Mouse (Mus musculus): ENCODE measurements at regions not wholly inside any gene's neighbourhood (a gene's known extent, or its start where the extent isn't known, plus 50 kb on each side); places are given as distances from the start of the nearest gene placed in this dataset.
"Not testable (repeated sequence)": the region's sequence is repeated elsewhere in the genome, so short reads cannot be mapped to it uniquely, and the experiment has no call there.

DNA sequence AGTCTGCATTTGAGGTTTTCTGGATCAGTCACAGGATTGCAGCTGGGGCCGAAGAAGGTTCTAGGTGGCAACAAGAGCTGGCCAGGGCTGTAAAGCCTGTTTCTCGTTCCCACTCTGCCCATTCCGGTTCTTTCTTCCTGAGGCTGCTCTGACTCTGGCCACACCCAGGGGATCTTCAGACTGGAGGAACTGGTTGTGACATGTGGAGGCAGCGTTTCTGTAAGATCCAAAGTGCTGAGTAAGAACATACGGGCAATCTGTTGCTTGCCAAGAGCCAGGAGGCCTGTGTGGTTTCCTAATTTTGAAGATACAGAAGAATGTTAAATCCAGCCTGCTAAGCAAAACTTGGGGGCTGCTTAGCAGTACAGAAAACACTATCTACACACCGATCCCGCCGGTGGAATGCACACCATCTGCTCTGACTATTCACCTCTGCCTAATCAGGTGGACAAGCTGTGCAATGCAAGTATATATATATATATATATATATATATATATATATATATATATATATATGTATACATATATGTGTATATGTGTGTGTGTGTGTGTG lies 99.3 kb upstream of the Bmp2k start:
- in situ Hi-C loops (cut with MboI; ENCODE audit: low sequenced_read_pairs), result no loop called here

DNA sequence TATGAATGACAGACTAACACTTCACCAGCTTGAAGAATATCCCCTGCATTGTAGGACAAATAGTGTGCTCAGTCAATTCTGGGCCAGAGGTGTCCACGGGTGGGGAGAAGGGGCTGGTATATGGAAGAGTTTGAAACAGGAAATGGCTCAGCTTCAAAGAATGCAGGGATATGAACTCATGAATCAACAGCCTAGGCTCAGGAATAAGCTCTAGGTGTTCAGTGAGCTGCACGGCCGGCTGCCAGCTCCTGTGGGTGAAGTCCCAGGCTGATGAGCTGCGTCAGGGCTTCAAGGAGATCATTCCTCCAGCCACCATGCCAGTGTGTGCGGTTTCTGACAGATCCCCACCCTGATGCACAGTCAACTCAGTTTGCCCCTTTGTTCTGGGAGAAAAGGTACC lies 98.8 kb upstream of the Bmp2k start:
- in situ Hi-C loops (cut with MboI; ENCODE audit: low sequenced_read_pairs), result no loop called here

- in situ Hi-C loops (cut with MboI; ENCODE audit: low sequenced_read_pairs), result no loop called here
Measured at GRCm38 (mm10) chr5:96905572-96906271, 91.8 kb upstream of the Bmp2k start.

DNA sequence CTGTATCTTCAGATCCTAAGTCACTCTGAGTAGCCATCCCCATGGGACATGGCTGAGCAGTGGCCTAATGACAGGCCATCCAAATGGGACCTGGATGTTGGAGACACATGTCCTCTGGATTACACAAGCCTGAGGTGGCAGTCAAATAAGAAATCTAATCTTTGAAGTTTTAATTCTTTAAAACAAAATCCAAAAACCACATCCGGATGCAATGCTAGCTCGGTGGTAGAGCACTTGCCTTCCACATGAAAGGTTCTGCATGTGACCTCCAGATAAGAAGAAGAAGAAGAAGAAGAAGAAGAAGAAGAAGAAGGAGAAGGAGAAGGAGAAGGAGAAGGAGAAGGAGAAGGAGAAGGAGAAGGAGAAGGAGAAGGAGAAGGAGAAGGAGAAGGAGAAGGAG lies 89.1 kb upstream of the Bmp2k start:
- in situ Hi-C loops (cut with MboI; ENCODE audit: low sequenced_read_pairs), result not testable (repeated sequence)

DNA sequence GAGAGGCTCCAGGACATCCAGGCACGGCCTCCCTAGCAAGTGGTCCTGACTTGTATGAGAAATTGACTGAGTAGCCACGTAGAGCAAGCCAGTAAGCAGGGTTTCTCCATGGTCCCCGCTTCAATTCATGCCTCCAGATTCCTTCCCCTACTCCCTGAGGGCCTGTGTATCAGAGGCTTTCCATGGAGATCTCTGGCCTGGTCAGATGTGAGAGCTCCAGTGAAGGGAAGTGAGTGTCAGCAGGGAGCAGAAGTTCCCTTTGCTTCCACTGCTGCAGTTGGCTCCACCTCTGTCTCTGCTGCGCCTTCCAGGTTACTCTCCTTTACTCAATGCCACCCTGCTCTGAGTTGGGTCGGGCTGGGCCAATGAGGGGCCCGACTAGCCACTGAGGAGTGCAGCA lies 88.3 kb upstream of the Bmp2k start:
- in situ Hi-C loops (cut with MboI; ENCODE audit: low sequenced_read_pairs), result no loop called here

DNA sequence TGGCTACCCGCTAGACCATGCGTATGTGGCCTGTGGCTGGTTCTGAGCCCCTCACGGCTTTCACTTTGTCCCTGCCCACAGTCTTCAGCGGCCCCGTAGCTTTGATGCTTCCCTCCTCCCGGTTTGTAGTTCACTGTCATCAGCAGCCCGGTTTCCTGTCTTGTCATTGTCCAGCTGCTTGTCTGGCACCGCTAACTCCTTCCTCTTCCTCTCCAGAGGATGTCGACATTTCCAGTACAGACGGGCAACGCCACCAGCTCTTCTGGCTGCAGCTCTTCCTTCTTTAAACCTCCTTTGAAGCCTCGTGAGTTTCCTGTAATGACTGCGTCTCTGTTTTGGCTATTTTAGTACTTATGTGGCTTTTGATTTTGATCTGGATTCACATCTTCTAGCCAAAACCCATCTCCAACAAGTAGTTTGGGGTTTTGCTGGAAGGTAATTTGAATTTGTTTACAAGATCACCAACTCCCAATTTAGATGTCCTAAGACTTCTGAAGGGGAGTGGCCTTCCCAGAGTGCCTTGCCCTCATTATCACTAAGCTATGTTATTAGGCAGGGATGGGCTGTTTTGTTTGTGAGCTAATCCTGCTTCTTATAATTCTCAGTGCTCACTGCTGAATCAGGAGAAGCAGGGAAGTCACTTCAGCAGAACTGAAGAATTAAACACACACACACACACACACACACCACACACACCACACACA lies 85.8 kb upstream of the Bmp2k start:
- in situ Hi-C loops (cut with MboI; ENCODE audit: low sequenced_read_pairs), result loop anchor here (10.0 kb wide), 1 partner anchor 143 kb away; no protein-coding TSS in a partner anchor

DNA sequence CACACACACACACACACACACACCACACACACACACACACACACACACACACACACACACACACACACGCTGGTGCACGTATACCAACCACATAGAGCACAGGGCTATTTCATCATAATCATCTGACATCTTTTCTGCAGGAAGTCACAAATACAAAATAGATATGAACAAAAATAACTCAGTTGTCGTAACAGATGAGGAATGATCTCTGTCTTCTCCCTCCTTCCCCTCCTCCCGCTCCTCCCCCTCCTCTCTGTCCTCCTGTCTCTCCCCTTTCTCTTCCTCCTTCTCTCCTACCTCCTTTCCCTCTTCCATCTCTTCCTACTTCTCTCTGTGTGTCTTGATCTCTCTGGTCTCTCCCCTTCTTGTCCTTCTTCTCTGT lies 85.2 kb upstream of the Bmp2k start:
- in situ Hi-C loops (cut with MboI; ENCODE audit: low sequenced_read_pairs), result loop anchor here (10.0 kb wide), 1 partner anchor 143 kb away; no protein-coding TSS in a partner anchor

DNA sequence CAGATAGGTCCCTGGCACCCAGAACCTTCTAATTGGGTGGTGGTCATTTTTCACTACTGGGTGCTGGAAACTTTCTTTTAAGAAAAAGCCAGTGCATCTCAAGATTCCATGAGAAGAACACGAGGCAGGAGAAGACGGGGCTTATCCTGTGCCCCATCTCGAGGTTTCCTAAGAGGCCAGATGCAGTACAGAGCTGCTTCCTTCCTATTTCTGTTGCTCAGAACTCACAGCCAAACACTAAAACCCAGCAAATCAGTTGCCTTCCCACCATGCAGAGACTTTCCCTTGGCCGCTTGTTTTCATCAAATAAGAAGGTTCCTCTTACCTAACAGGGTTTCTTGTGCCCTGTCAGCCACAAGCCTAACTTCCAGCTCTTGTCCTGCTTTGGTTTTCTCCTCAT lies 84.7 kb upstream of the Bmp2k start:
- in situ Hi-C loops (cut with MboI; ENCODE audit: low sequenced_read_pairs), result loop anchor here (10.0 kb wide), 1 partner anchor 142 kb away; no protein-coding TSS in a partner anchor

DNA sequence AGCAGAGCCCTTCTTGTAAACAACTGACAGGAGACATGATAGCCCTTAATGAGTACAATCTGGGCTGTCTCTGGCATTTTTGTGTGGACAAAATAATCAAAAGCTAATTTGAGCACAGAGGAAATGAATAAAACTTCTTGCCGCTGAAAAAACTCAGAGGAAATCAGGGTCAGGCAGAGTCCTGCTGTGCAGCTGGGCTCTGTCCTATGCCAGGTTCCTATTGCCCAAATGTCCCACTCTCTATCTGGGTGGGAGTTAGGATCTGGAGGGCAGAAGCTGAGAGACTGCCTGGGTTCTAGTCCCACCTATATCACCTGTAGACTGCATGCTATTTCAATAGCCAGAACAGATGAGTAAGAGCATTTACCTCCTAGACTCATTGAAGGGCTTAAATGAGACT lies 83.8 kb upstream of the Bmp2k start:
- in situ Hi-C loops (cut with MboI; ENCODE audit: low sequenced_read_pairs), result loop anchor here (10.0 kb wide), 1 partner anchor 141 kb away; no protein-coding TSS in a partner anchor

GRCm38 (mm10) chr5:96914696-96915404 lies 82.6 kb upstream of the Bmp2k start:
- in situ Hi-C loops (cut with MboI; ENCODE audit: low sequenced_read_pairs), result loop anchor here (10.0 kb wide), 1 partner anchor 140 kb away; no protein-coding TSS in a partner anchor

DNA sequence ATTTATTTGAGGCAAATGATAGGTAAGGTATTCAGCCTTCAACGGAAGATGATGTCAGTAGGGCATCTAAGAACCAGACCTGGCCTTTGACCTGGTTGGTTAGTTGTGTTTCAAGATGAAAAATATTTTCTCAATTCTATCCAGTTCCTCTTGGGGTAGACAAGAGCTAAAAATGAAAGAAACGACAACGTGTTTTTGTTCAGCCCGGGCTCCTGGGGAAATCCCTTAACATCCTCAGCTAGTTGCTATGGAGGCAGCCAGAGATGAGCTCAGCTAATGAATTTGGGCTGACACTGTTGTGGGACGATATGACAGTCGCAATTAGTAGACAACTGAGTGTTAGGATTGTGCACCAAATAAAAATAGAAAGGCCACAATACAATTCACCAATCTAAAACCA lies 80.6 kb upstream of the Bmp2k start:
- in situ Hi-C loops (cut with MboI; ENCODE audit: low sequenced_read_pairs), result loop anchor here (10.0 kb wide), 1 partner anchor 138 kb away; no protein-coding TSS in a partner anchor

DNA sequence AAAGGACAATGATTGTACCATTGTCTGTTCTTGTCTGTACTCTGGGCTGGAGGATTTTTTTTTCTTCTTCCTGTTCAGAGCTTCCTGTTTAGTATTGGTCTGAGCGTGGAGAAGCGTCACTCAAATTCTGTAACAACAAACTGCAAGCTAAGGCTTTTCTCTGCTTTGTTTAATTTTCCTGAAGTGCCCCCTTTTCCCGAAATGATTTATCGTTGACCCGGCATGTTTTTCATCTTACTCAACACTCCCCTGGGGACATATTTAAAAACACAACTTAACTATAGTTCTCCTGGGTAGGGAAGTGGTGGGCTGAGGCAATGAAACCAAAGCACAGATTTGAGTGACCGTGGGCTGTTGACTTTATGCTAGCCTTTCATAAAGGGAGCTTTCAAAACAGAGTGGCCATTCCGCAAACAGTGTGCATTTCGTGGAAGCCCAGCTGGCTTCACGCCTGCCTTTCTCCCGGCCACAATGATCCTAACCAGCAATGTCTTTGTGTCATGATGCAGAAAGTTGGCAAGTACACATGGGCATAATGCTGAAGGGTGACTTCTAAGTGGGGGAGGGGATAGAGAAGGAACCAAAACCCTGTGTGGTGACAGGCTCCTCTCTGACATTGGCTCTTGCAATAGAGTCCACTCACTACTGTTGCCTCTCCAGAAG lies 79.8 kb upstream of the Bmp2k start:
- in situ Hi-C loops (cut with MboI; ENCODE audit: low sequenced_read_pairs), result loop anchor here (10.0 kb wide), 1 partner anchor 137 kb away; no protein-coding TSS in a partner anchor

- in situ Hi-C loops (cut with MboI; ENCODE audit: low sequenced_read_pairs), result loop anchor here (10.0 kb wide), 1 partner anchor 136 kb away; no protein-coding TSS in a partner anchor
Measured at GRCm38 (mm10) chr5:96919149-96919548, 78.3 kb upstream of the Bmp2k start.

- in situ Hi-C loops (cut with MboI; ENCODE audit: low sequenced_read_pairs), result no loop called here
Measured at GRCm38 (mm10) chr5:96921037-96921436, 76.5 kb upstream of the Bmp2k start.

GRCm38 (mm10) chr5:96921511-96921910 lies 76.0 kb upstream of the Bmp2k start:
- in situ Hi-C loops (cut with MboI; ENCODE audit: low sequenced_read_pairs), result no loop called here

DNA sequence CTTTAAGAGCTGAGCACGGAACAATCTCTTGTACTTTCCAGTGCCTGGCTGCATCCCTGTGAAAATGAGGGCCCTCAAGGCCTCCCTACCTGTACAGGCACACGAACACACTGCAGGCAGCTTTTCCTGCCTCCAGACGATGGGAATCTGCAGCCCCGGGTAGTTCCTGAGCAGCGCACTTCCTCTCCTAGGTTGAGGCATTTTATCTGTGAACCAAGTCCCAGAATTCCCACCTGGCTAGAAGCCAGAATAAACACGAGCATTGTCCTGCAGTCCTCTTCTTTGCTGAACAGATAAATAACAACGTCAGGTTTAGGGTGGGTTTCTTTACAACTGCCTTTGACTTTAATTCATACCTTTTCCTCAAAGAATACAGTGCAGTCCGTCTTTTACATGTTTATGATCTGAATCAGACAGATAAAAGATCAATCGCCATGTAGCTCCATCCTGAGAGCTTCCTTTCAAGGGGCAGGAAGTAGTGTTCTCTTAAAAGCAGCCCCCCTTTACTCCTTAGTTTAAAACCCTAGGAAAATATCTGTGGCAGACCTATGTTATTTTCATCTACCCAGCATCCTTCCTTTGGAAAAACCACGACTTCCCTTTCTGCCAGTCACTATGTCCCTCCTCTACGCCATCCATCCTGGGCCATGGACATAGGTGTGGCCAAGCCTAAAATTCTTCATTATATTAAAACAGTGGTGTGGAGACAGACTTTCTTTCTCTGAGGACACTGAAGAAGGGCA lies 75.3 kb upstream of the Bmp2k start:
- in situ Hi-C loops (cut with MboI; ENCODE audit: low sequenced_read_pairs), result no loop called here

DNA sequence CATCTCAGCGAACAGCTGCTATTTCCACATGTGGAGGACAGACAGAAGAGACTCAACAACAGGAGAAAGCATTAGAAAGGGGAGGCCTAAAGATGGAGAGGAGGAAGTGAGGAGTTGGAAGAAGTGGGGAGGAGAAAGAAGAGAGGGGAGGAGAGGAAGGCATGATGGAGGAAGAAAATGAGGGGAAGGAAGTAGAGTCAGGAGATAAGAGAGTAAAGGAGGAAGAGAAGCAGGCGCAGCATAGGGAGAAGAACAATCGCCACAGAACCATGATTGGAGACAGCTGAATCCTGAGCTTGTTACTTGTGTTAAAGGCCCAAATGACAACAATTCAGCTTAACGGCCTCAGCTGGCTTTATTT lies 74.8 kb upstream of the Bmp2k start:
- in situ Hi-C loops (cut with MboI; ENCODE audit: low sequenced_read_pairs), result no loop called here

DNA sequence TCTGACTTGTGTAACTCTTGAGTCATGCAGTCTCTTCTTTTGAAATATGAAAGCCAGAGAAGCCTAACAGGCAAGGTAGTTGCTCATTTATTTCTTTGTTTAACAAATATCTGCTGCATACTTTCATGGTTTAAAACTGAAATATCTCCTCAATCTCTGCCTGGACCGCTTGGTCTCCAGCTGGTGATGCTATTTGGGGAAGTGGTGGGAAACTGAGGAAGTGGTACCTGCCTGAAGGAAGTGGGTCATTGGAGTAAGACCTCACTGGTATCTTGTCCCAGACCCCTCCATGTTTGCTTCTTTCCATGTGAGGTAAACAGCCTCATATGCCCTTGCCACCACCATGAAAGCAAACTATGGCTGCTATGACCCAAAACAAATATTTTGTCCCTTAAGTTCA lies 74.0 kb upstream of the Bmp2k start:
- in situ Hi-C loops (cut with MboI; ENCODE audit: low sequenced_read_pairs), result no loop called here

DNA sequence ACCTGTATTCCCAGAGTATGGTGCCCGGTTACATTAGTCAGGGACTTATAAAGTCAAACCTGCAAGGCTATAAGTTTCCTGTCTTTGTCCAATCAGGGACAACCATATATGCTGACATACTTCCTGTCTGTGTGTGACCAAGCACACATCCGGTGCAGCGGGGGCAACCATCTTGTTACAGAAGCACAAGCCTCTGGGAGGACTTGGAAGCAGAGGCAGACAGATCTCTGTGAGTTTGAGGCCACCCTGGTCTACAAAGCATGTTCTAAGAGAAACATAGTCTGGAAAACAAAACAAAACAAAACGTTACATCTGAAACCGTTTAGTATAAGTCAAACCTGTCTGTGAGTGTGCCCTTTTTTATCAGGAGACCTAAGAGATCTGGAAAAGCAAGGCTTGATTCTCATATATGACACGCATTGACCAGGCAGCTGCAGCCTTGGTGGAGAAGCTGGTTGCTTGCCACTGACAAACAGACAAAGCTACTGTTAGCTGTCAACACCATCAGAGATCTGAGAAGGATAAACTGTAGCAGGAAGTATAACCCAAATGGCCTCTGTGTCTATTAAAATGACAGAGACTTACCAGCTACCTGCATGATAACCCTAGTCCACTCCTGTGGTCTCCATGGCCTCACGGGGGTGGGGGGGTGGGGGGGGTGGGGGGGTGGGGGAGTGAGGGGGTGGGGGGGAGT lies 72.6 kb upstream of the Bmp2k start:
- in situ Hi-C loops (cut with MboI; ENCODE audit: low sequenced_read_pairs), result no loop called here

All from CH12F3 (cell line).